Mouse (Mus musculus) gastrocnemius, postnatal 14 days (tissue): ENCODE results near the gene Vmn2r93. TPM values are rescaled to one million over a fixed set of nuclear protein-coding genes. Genes with fewer than 3 reads are reported as not detected.

Source experiments
- DNase-seq: peaks from one replicate; pipeline ENCODE4 v3.0.0; 2021; ENCODE audit warnings: mixed read lengths
- intact Hi-C: fragments of 180-260 bp; cut with DNase I; formaldehyde crosslinking; loops from one replicate; pipeline ENCODE4 v1.15.1; 2025; ENCODE audit warnings: low total_unique reads
- long read RNA-seq, 2 experiments: library from polyadenylated mRNA; stranded (forward); transcript quantifications; one replicate each; pipeline ENCODE4 v2.0.0; 2021
- total RNA-seq, 2 experiments: library from RNA; stranded (reverse); gene quantifications; 2 replicates each; pipeline ENCODE4 v1.2.3; 2021

Vmn2r93 gene
- not detected for total RNA-seq
- long read RNA-seq, experiment 1, result 0 reads
- long read RNA-seq, experiment 2, result 0 reads

- intact Hi-C loops, result no loop called here
- no peak for DNase-seq
Measured at GRCm38 (mm10) chr17:18297799-18298198, at the start of gene Vmn2r93. Gene Vmn2r93, plus strand, starts transcription at chr17:18298099.

- intact Hi-C loops, result no loop called here
Measured at GRCm38 (mm10) chr17:18277656-18278055, 20.2 kb upstream of the Vmn2r93 start, which contains the start of gene Vmn2r94. Gene Vmn2r94, minus strand, starts transcription at chr17:18277756.

GRCm38 (mm10) chr17:18323031-18323430 lies 25.1 kb downstream of the Vmn2r93 start:
- intact Hi-C loops, result no loop called here
- no peak for DNase-seq

More at GRCm38 (mm10) chr17:18277656-18278055, 20.2 kb upstream of the Vmn2r93 start, which contains the start of gene Vmn2r94:
- DNase-seq, result no peak

GRCm38 (mm10) chr17:18360007-18360406 lies 62.1 kb downstream of the Vmn2r93 start:
- DNase-seq, result no peak
- intact Hi-C loops, result no loop called here

GRCm38 (mm10) chr17:18360602-18361001 lies 62.7 kb downstream of the Vmn2r93 start:
- intact Hi-C loops, result no loop called here
- DNase-seq, result no peak

Other genes starting within 250 kb of the Vmn2r93 start
- gene Vmn2r124, start 248.7 kb upstream of the Vmn2r93 start, total RNA-seq, result not detected
- not detected for gene Vmn2r91, start 213.1 kb upstream of the Vmn2r93 start, total RNA-seq
- gene Vmn2r92, start 146.2 kb upstream of the Vmn2r93 start, total RNA-seq, result not detected
- not detected for gene Vmn2r94, start 20.3 kb upstream of the Vmn2r93 start, total RNA-seq
- not detected for gene Vmn2r95, start 126.0 kb downstream of the Vmn2r93 start, total RNA-seq